Mouse (Mus musculus): ENCODE measurements around the gene Hes1.

DNA sequence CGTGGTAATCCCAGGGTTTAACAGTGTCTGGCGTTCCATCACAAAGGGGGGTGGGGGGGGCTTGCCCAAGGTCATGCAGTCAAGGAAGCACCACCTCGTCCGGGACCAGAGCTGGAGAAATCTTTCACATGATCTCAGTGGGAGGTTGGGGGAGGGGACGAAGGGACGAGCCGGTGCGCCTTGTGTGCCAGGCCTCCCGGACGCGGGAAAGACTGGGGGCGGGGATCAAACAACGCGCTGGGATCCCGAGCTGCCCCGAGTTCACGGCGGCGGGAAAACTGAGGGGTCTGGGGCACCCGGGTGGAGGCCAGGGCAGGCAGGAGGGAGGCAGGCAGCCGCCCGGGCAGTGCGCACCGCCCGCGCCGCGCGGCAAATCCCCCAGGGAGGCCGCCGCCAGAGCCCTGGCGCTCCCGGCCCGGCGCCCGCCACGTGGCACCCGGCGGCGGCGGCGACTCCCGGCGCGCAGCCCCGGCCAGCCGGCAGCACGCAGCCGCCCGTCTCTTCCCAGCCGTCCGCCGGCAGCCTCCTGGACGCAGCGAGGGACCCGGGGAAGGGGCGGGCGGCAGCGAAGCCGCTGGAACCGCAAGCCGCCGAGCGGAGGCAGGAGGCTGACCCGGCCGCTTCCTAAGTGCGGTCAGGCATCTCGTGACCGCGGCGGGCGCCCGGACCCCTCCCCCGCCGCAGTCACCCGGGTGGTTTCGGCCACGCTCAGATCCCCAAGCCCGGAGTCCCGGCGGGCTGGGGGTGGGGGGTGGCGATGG, 883 bp upstream of the Hes1 start:
- no peak for TF ChIP-seq CTCF (IDR thresholded peaks at IDR 0.05; ENCODE audit: borderline replicate concordance, insufficient read depth, low read length)
- TF ChIP-seq POLR2A (IDR thresholded peaks at IDR 0.05; ENCODE audit: low read depth, low read length), result no peak; the same call in 1 of the 2 replicates
